Mouse (Mus musculus) liver, embryonic 11.5 days (tissue): ENCODE results near the gene Gm37240. TPM values are rescaled to one million over a fixed set of nuclear protein-coding genes. Genes with fewer than 3 reads are reported as not detected.

ENCODE experiments used
- ATAC-seq: fragments of 200-750 bp; cut with Nextera tagmentation; replicated peaks from 2 replicates; pipeline ENCODE4 v1.8.0; 2017; ENCODE audit warnings: moderate number of reproducible peaks, mild to moderate bottlenecking, moderate TSS enrichment, moderate library complexity; ENCODE audit not compliant: low FRiP score
- DNase-seq: peaks from one replicate; pipeline ENCODE4 v3.0.0-alpha.2; 2017; ENCODE audit warnings: low spot score
- H3K27ac ChIP-seq: fragments of 300-500 bp; sonication (generic); 2 replicates; pipeline ENCODE4 v1.5.1; 2014; ENCODE audit warnings: mild to moderate bottlenecking, low read depth, low read length, control low read depth
- H3K27me3 ChIP-seq: fragments of 300-500 bp; sonication (generic); replicated peaks from 2 replicates; pipeline ENCODE4 v1.6.1; 2014; ENCODE audit warnings: low read length, mixed read lengths; ENCODE audit not compliant: control insufficient read depth, insufficient read depth
- H3K36me3 ChIP-seq: fragments of 300-500 bp; sonication (generic); 2 replicates; pipeline ENCODE4 v1.6.1; 2014; ENCODE audit warnings: mild to moderate bottlenecking, low read length, moderate library complexity, mixed read lengths; ENCODE audit not compliant: control insufficient read depth, insufficient read depth
- H3K4me1 ChIP-seq: fragments of 300-500 bp; sonication (generic); replicated peaks from 2 replicates; pipeline ENCODE4 v1.6.1; 2014; ENCODE audit warnings: low read length, mixed read lengths; ENCODE audit not compliant: control insufficient read depth, insufficient read depth
- H3K4me2 ChIP-seq: fragments of 300-500 bp; sonication (generic); 2 replicates; pipeline ENCODE4 v1.6.1; 2014; ENCODE audit warnings: mild to moderate bottlenecking, control low read depth, moderate library complexity
- H3K4me3 ChIP-seq: fragments of 300-500 bp; sonication (generic); 2 replicates; pipeline ENCODE4 v1.5.1; 2014; ENCODE audit warnings: low read depth, low read length, control low read depth
- H3K9ac ChIP-seq: fragments of 300-500 bp; sonication (generic); 2 replicates; pipeline ENCODE4 v1.6.1; 2014; ENCODE audit warnings: low read depth, low read length, control low read depth
- H3K9me3 ChIP-seq: fragments of 300-500 bp; sonication (generic); 2 replicates; pipeline ENCODE4 v1.6.1; 2016; ENCODE audit warnings: low read length, inconsistent platforms, mixed read lengths; ENCODE audit not compliant: control insufficient read depth
- WGBS: fragments of 180-500 bp; shearing (Covaris S2); extraction: QIAGEN DNeasy Blood & Tissue Kit; methylation state at CpG from one replicate; pipeline ENCODE4 v1.1.7; 2014; 5-methylcytosine and 5-hydroxymethylcytosine counted together
- polyA plus RNA-seq: library from polyadenylated mRNA; unstranded; fragments of >200 nt; fragmentation: Nextera tagmentation; extraction: Ambion mirVana; gene quantifications from 2 replicates; pipeline ENCODE4 v1.2.1, GENCODE M21; 2014

Gm37240 gene
- polyA plus RNA-seq, 1 experiment from 2014 or later, result 1.6 TPM

GRCm38 (mm10) chr3:85773886-85774285 lies 113.4 kb downstream of the Gm37240 start:
- no peak for ATAC-seq
- H3K9ac ChIP-seq, result no peak overlapping the region

GRCm38 (mm10) chr3:85773425-85773824 lies 113.9 kb downstream of the Gm37240 start:
- ATAC-seq, result no peak
- no peaks in the 10 kb centered on the region for H3K27me3 ChIP-seq
- DNase-seq, result no peak
- H3K4me1 ChIP-seq, result no peaks in the 10 kb centered on the region
- no peak overlapping the region for H3K4me3 ChIP-seq
- no peaks in the 10 kb centered on the region for H3K36me3 ChIP-seq
- no peak overlapping the region for H3K9ac ChIP-seq
- 42% methylated on average over 3 of the region's 3 CpGs for WGBS
- H3K4me2 ChIP-seq, result no peak overlapping the region
- no peaks in the 10 kb centered on the region for H3K9me3 ChIP-seq
- no peak overlapping the region for H3K27ac ChIP-seq

More at GRCm38 (mm10) chr3:85773886-85774285, 113.4 kb downstream of the Gm37240 start:
- Histone ChIP-seq H3K9me3 (no peaks in the 10 kb centered on the region), H3K4me2 (no peak overlapping the region), H3K27me3 (no peaks in the 10 kb centered on the region), H3K27ac (no peak overlapping the region), H3K36me3 (no peaks in the 10 kb centered on the region), H3K4me1 (no peaks in the 10 kb centered on the region), H3K4me3 (no peak overlapping the region)
- DNase-seq, result no peak
- 44% methylated on average over 4 of the region's 4 CpGs for WGBS

- H3K27me3 ChIP-seq, result no peaks in the 10 kb centered on the region; the same call in 1 of the 2 replicates
- DNase-seq (no peak), ATAC-seq (no peak)
- no peaks in the 10 kb centered on the region for H3K36me3 ChIP-seq
- H3K9me3 ChIP-seq, result no peaks in the 10 kb centered on the region
- H3K4me2 ChIP-seq, result no peak overlapping the region
- H3K4me1 ChIP-seq, result no peaks in the 10 kb centered on the region
- WGBS, result 77% methylated on average over 7 of the region's 7 CpGs
- H3K4me3 ChIP-seq, result no peak overlapping the region
- H3K9ac ChIP-seq, result no peak overlapping the region
- H3K27ac ChIP-seq, result no peak overlapping the region
Measured at GRCm38 (mm10) chr3:85764937-85765337, 122.4 kb downstream of the Gm37240 start.

- DNase-seq (no peak), ATAC-seq (no peak)
- no peaks in the 10 kb centered on the region for H3K36me3 ChIP-seq
- no peak overlapping the region for H3K9ac ChIP-seq
- H3K9me3 ChIP-seq, result no peaks in the 10 kb centered on the region
- no peaks in the 10 kb centered on the region for H3K4me1 ChIP-seq
- 82% methylated on average over 18 of the region's 18 CpGs for WGBS
- H3K27me3 ChIP-seq, result no peaks in the 10 kb centered on the region; the same call in 1 of the 2 replicates
- H3K4me3 ChIP-seq, result no peak overlapping the region
- H3K27ac ChIP-seq, result no peak overlapping the region
- no peak overlapping the region for H3K4me2 ChIP-seq
Measured at GRCm38 (mm10) chr3:85764008-85764834, 123.1 kb downstream of the Gm37240 start.

GRCm38 (mm10) chr3:85757944-85758343 lies 129.4 kb downstream of the Gm37240 start:
- H3K4me1 ChIP-seq, result no peaks in the 10 kb centered on the region
- no peaks in the 10 kb centered on the region for H3K27me3 ChIP-seq
- no peaks in the 10 kb centered on the region for H3K9me3 ChIP-seq
- ATAC-seq (no peak), DNase-seq (no peak)
- H3K4me3 ChIP-seq, result no peak overlapping the region
- H3K27ac ChIP-seq, result no peak overlapping the region
- 53% methylated on average over 2 of the region's 2 CpGs for WGBS
- H3K36me3 ChIP-seq, result no peaks in the 10 kb centered on the region
- H3K9ac ChIP-seq, result no peak overlapping the region
- H3K4me2 ChIP-seq, result no peak overlapping the region

GRCm38 (mm10) chr3:85757435-85757834 lies 129.9 kb downstream of the Gm37240 start:
- WGBS, result 87% methylated on average over 4 of the region's 4 CpGs
- no peaks in the 10 kb centered on the region for H3K36me3 ChIP-seq
- H3K9ac ChIP-seq, result no peak overlapping the region
- H3K27me3 ChIP-seq, result no peaks in the 10 kb centered on the region
- DNase-seq (no peak), ATAC-seq (no peak)
- no peak overlapping the region for H3K4me3 ChIP-seq
- H3K9me3 ChIP-seq, result no peaks in the 10 kb centered on the region
- H3K4me2 ChIP-seq, result no peak overlapping the region
- H3K4me1 ChIP-seq, result no peaks in the 10 kb centered on the region
- no peak overlapping the region for H3K27ac ChIP-seq

GRCm38 (mm10) chr3:85749348-85749747 lies 138.0 kb downstream of the Gm37240 start:
- H3K4me3 ChIP-seq, result no peak overlapping the region

GRCm38 (mm10) chr3:85748863-85749262 lies 138.5 kb downstream of the Gm37240 start:
- Histone ChIP-seq H3K9ac (no peak overlapping the region), H3K27ac (no peak overlapping the region), H3K4me2 (no peak overlapping the region), H3K36me3 (no peaks in the 10 kb centered on the region), H3K27me3 (no peaks in the 10 kb centered on the region), H3K4me3 (no peak overlapping the region), H3K4me1 (no peaks in the 10 kb centered on the region), H3K9me3 (no peaks in the 10 kb centered on the region)
- ATAC-seq (no peak), DNase-seq (no peak)
- WGBS, result 29% methylated on average over 4 of the region's 4 CpGs

More at GRCm38 (mm10) chr3:85749348-85749747, 138.0 kb downstream of the Gm37240 start:
- ATAC-seq (no peak), DNase-seq (no peak)
- Histone ChIP-seq H3K9ac (no peak overlapping the region), H3K9me3 (no peaks in the 10 kb centered on the region), H3K27me3 (no peaks in the 10 kb centered on the region), H3K36me3 (no peaks in the 10 kb centered on the region), H3K4me1 (no peaks in the 10 kb centered on the region), H3K27ac (no peak overlapping the region), H3K4me2 (no peak overlapping the region)
- 49% methylated on average over 4 of the region's 4 CpGs for WGBS

GRCm38 (mm10) chr3:85746116-85746515 lies 141.2 kb downstream of the Gm37240 start:
- no peak overlapping the region for H3K4me3 ChIP-seq
- H3K27me3 ChIP-seq, result no peaks in the 10 kb centered on the region
- H3K27ac ChIP-seq, result no peak overlapping the region
- H3K9me3 ChIP-seq, result no peaks in the 10 kb centered on the region
- H3K36me3 ChIP-seq, result no peaks in the 10 kb centered on the region
- DNase-seq, result no peak
- ATAC-seq, result no peak
- H3K4me2 ChIP-seq, result no peak overlapping the region
- 68% methylated on average over 4 of the region's 4 CpGs for WGBS
- no peaks in the 10 kb centered on the region for H3K4me1 ChIP-seq
- H3K9ac ChIP-seq, result no peak overlapping the region
